In genomic region chr15:13217800-13218199, GRCm38 (mm10) we compare ENCODE assay signal across 19 mouse cellular contexts. TPM values are rescaled to one million over a fixed set of nuclear protein-coding genes. Genes with fewer than 3 reads are reported as not detected.
"Had no signal": no experiment of that assay in that cellular context is flagged by ENCODE, and none has a peak within 500 bp of the region (broad histone marks: within the 10 kb centered on the region; RNA-seq: fewer than 3 reads in every experiment).

No protein-coding gene starts in this region.

- H3K9ac ChIP-seq: liver, embryonic 14.5 days; lung, embryonic 14.5 days; midbrain, embryonic 15.5 days; neural tube, embryonic 13.5 days; neural tube, embryonic 15.5 days; stomach, embryonic 15.5 days had no signal

- H3K4me2 ChIP-seq: lung, embryonic 14.5 days; midbrain, embryonic 15.5 days; neural tube, embryonic 13.5 days; neural tube, embryonic 15.5 days; stomach, embryonic 15.5 days had no signal

- ATAC-seq: midbrain, embryonic 15.5 days had no signal

- H3K9me3 ChIP-seq: midbrain, embryonic 10.5 days; midbrain, embryonic 15.5 days; neural tube, embryonic 13.5 days; neural tube, embryonic 15.5 days; stomach, embryonic 15.5 days had no signal

- H3K27ac ChIP-seq: liver, embryonic 14.5 days; midbrain, embryonic 15.5 days; neural tube, embryonic 13.5 days; neural tube, embryonic 15.5 days; stomach, embryonic 15.5 days; stomach, postnatal 0 days had no signal

- H3K4me1 ChIP-seq: neural tube, embryonic 15.5 days; stomach, embryonic 15.5 days had no signal

- H3K4me3 ChIP-seq: midbrain, embryonic 10.5 days; midbrain, embryonic 15.5 days; myocyte; neural tube, embryonic 13.5 days; neural tube, embryonic 15.5 days; stomach, embryonic 15.5 days had no signal

- DNase-seq: lung, adult 18-20 months; lung, embryonic 14.5 days; lung, postnatal 10 days; lung, postnatal 4 days; retina, postnatal 1 day; right cerebral cortex, postnatal 14 days; thymus, adult 2 months; thymus, postnatal 25 days; thymus, postnatal 4 days had no signal

- H3K36me3 ChIP-seq: midbrain, embryonic 10.5 days; midbrain, embryonic 15.5 days; neural tube, embryonic 13.5 days; neural tube, embryonic 15.5 days; stomach, embryonic 15.5 days had no signal

- H3K27me3 ChIP-seq: midbrain, embryonic 15.5 days; neural tube, embryonic 13.5 days; neural tube, embryonic 15.5 days; stomach, embryonic 15.5 days had no signal

RNA-seq across cellular contexts. Expression of gene Cdh6, which starts 44.3 kb away (rescaled TPM):
- total RNA-seq: megakaryocyte, adult 5-6 weeks; megakaryocyte-erythroid progenitor cell, adult 5-6 weeks had no signal
